Mouse (Mus musculus) spleen, adult 18-20 months (tissue): ENCODE results near the gene Exoc3l4.

ENCODE experiments used
- DNase-seq, 2 experiments: peaks; one replicate each; pipeline ENCODE4 v3.0.0; 2022; ENCODE audit warnings: mixed read lengths in 2 of 2

Exoc3l4 gene

GRCm38 (mm10) chr12:111434745-111435327 lies 18.0 kb downstream of the Exoc3l4 start:
- no peak for DNase-seq

GRCm38 (mm10) chr12:111436170-111436569 lies 19.4 kb downstream of the Exoc3l4 start:
- no peak for DNase-seq

GRCm38 (mm10) chr12:111436640-111437039 lies 19.8 kb downstream of the Exoc3l4 start:
- DNase-seq = no peak

GRCm38 (mm10) chr12:111437222-111437900 lies 20.5 kb downstream of the Exoc3l4 start:
- DNase-seq = no peak

GRCm38 (mm10) chr12:111438850-111439249 lies 22.0 kb downstream of the Exoc3l4 start:
- no peak for DNase-seq

DNA sequence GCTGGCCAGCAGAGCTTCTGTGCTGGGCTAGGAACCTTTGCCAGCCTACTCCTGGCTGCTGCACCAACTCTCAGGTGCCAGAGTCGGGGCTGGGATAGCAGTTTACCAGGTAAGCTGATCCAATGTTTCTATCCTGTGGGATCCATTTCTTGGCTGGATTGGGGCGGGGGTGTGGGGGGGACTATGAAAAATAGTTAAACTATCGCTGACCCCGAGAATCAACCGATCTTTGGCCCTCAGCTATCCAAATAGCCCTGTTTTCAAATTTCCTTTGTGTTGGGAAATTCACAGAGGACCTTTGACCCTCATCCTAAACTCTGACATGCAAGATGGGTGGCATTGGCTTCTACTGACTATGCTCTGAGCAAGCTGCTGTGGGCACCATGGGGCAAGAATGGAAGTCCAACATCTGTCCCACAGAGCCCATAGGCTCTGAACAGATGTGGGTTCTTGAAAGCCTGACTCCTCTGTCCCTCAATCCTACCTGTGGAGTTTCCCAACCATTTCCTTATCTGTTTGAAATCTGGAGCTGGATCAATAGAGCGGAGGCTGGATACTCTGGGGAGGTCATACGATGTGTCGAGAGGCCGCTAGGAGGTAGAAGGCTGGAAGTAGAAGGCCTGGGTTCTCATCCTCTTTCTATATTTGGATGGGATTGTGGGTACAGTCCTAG lies 24.0 kb downstream of the Exoc3l4 start:
- DNase-seq = no peak

GRCm38 (mm10) chr12:111441523-111441922 lies 24.7 kb downstream of the Exoc3l4 start:
- no peak for DNase-seq

- peak; percentile 37 to 42 for DNase-seq
Observed at GRCm38 (mm10) chr12:111442309-111443010, 25.6 kb downstream of the Exoc3l4 start, which contains the start of gene Tnfaip2. Gene Tnfaip2 (plus strand): TSS chr12:111442469.

DNA sequence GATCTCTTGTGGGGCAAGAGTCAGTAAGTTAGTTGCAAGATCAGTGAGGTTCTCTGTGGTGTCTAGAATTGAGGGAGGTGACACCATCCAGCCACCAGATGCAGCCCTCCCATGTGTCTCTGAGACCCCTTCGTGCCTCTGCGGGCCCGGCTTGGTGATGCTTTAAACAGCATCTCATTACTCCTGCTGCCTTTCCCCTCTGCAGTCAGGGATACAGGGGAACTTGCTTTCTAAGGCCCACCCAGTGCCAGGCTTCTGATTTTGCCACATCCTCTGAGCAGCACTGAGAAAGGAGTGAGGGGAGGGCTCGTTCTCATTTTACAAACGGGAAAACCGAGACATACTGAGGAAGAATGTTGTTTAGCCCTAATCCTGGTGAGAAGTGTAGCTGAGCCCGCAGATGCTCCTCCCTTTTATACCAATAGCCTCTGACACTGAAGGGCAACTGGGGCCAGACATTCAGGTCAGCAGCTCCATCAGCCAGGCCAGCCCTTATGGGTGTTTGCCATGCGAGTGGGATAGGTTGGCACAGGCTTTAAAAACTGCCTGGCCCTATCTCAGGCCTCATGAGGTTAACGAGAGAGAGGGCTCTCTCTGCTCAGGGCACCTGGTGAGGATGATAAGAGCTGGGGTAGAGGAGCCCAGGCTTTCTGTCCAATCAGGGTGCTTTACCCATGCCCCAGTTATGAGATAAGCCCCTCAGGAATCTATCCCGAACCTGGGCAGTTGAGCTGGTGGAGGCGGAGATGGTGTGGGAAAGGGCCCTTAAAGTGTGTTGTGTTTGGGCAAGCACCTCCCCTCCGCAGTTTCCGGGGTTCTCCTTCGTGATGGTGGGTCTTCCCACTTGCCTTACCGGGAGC lies 26.4 kb downstream of the Exoc3l4 start:
- DNase-seq = no peak

- no peak for DNase-seq
Observed at GRCm38 (mm10) chr12:111443921-111444831, 27.4 kb downstream of the Exoc3l4 start.

GRCm38 (mm10) chr12:111445161-111445889 lies 28.5 kb downstream of the Exoc3l4 start:
- no peak for DNase-seq

- no peak for DNase-seq
Observed at GRCm38 (mm10) chr12:111445890-111446613, 29.2 kb downstream of the Exoc3l4 start.

GRCm38 (mm10) chr12:111446745-111447144 lies 29.9 kb downstream of the Exoc3l4 start:
- DNase-seq = no peak

- no peak for DNase-seq
Observed at GRCm38 (mm10) chr12:111447350-111447749, 30.5 kb downstream of the Exoc3l4 start.

DNA sequence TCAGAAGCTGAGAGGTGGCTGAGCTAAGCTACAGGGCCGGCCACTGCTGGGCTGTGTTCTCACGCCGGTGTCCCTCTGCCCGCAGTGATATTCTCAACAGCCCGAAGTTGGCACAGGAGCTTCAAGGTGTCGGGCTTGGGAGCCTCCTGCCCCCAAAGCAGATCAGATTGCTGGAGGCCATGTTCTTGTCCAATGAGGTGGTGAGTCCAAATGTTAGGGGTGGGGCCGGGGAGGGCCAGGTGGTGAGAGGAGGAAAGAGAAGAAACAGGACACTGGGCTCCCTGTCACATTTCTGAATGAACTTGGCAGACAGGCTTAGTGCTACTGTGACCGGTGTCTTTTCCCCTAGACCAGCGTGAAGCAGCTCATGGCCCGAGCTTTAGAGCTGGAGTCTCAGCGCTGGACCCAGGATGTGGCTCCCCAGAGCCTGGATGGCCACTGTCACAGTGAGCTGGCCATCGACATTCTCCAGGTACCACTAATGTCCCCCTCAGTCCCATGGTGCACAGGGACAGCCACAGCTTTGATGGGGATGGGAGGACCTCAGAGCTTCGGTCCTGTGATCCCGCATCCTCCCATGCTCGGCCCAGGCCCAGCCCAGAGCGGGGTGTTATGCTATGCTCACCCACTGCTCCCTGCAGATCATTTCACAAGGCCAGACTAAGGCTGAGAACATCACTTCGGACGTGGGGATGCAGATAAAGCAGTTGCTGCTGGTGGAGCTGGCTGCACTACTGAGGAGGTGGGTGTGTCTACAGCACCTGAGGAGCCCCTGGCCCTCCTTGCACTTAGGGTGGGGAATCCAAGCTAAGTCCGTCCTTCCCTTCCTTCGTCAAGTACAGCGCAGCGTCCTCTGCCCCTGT lies 31.3 kb downstream of the Exoc3l4 start:
- DNase-seq = no peak

GRCm38 (mm10) chr12:111448931-111449705 lies 32.3 kb downstream of the Exoc3l4 start:
- no peak for DNase-seq

- DNase-seq = no peak
Observed at GRCm38 (mm10) chr12:111450359-111450758, 33.5 kb downstream of the Exoc3l4 start.

GRCm38 (mm10) chr12:111451561-111451960 lies 34.7 kb downstream of the Exoc3l4 start:
- DNase-seq = no peak
